In the genomic region with DNA sequence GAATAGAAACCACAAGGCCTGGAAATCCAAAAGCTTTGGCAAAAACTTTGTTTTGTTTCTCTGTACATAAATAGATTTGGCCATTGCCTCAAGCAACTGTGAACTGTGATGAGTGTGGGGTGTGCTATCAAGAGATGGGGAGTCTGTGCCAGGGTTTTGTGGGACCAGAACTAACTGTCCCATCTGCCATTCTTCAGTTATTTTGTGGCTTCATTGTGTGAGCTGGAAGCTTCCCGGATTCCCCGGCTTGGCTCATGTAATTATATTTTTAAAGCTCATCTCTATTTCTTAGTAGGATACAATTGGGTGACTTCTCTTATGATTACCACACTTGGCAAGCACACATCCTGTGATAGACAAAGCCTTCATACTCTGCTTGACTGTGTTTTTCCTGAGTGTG, we compare ENCODE assay signal across 18 mouse cellular contexts.
DNase-seq lines count a peak whose midpoint lies in the region; ATAC-seq and TF ChIP-seq lines count a peak whose summit lies in the region.
"Had no signal": no experiment of that assay in that cellular context is flagged by ENCODE, and none has a peak within 500 bp of the region (broad histone marks: within the 10 kb centered on the region; RNA-seq: fewer than 3 reads in every experiment).

No protein-coding gene starts in this region.

- TF ChIP-seq CTCF in lung, postnatal 0 days (IDR thresholded peaks at IDR 0.05): no peak
- no peak for TF ChIP-seq CTCF in lung, adult 2 months (IDR thresholded peaks at IDR 0.05; ENCODE audit: insufficient read depth, low read length)

- no peaks in the 10 kb centered on the region for H3K4me1 ChIP-seq in lung, postnatal 0 days (ENCODE audit: insufficient read depth, low read depth, low read length)
- H3K4me1 ChIP-seq in lung, adult 2 months (ENCODE audit: control insufficient read depth, insufficient read depth, low read length): no peaks in the 10 kb centered on the region
- no peaks in the 10 kb centered on the region for H3K4me1 ChIP-seq in embryonic facial prominence, embryonic 15.5 days
- H3K4me1 ChIP-seq: forebrain, embryonic 13.5 days; liver, embryonic 13.5 days; midbrain, embryonic 12.5 days; neural tube, embryonic 15.5 days had no signal

- H3K27me3 ChIP-seq in lung, postnatal 0 days (replicated peaks; ENCODE audit: insufficient read depth, low read length): no peaks in the 10 kb centered on the region
- no peaks in the 10 kb centered on the region for H3K27me3 ChIP-seq in embryonic facial prominence, embryonic 15.5 days
- H3K27me3 ChIP-seq: forebrain, embryonic 13.5 days; liver, embryonic 13.5 days; midbrain, embryonic 12.5 days; neural tube, embryonic 15.5 days had no signal

- 0 out of 2 replicates have a peak, but pooled peaks have one; percentile 31 for ATAC-seq in frontal cortex, adult (ENCODE audit: low TSS enrichment)
- peak; percentile 47 for ATAC-seq in lung, postnatal 0 days
- ATAC-seq in embryonic facial prominence, embryonic 15.5 days (ENCODE audit: insufficient number of reproducible peaks, low FRiP score, low TSS enrichment, low read depth): peak; percentile 47; the same call in 1 of the 2 replicates
- no peak for ATAC-seq in megakaryocyte, adult 5-6 weeks (ENCODE audit: poor library complexity, severe bottlenecking)
- no peak for ATAC-seq in inflammation-experienced regulatory T-cells, adult 6 months
- ATAC-seq: forebrain, embryonic 13.5 days; intestine, embryonic 16.5 days had no signal

- no peaks in the 10 kb centered on the region for H3K9me3 ChIP-seq in lung, postnatal 0 days (ENCODE audit: low read length)
- H3K9me3 ChIP-seq in embryonic facial prominence, embryonic 15.5 days (replicated peaks): no peaks in the 10 kb centered on the region
- H3K9me3 ChIP-seq: forebrain, embryonic 13.5 days; liver, embryonic 13.5 days; midbrain, embryonic 12.5 days; neural tube, embryonic 15.5 days had no signal

- no peak overlapping the region for H3K4me2 ChIP-seq in lung, postnatal 0 days (replicated peaks; ENCODE audit: low read depth, low read length)
- H3K4me2 ChIP-seq in embryonic facial prominence, embryonic 15.5 days (replicated peaks): no peak overlapping the region
- H3K4me2 ChIP-seq: forebrain, embryonic 13.5 days; hindbrain, embryonic 14.5 days; liver, embryonic 13.5 days; midbrain, embryonic 12.5 days; neural tube, embryonic 15.5 days had no signal

- H3K27ac ChIP-seq in lung, postnatal 0 days (ENCODE audit: low read length): no peak overlapping the region; the same call in 1 of the 2 replicates
- H3K27ac ChIP-seq in embryonic facial prominence, embryonic 15.5 days (replicated peaks): no peak overlapping the region
- H3K27ac ChIP-seq: forebrain, embryonic 13.5 days; hindbrain, embryonic 14.5 days; kidney, postnatal 0 days; liver, embryonic 13.5 days; midbrain, embryonic 12.5 days; neural tube, embryonic 15.5 days had no signal

- no peak overlapping the region for H3K9ac ChIP-seq in lung, postnatal 0 days (replicated peaks; ENCODE audit: low read depth)
- no peak overlapping the region for H3K9ac ChIP-seq in embryonic facial prominence, embryonic 15.5 days
- H3K9ac ChIP-seq: forebrain, embryonic 13.5 days; hindbrain, embryonic 14.5 days; liver, embryonic 13.5 days; midbrain, embryonic 12.5 days; neural tube, embryonic 15.5 days had no signal

- WGBS in lung, postnatal 0 days: 59% methylated on average over 2 of the region's 2 CpGs
- 76% methylated on average over 2 of the region's 2 CpGs for WGBS in lung, adult 2 months
- 81% methylated on average over 2 of the region's 2 CpGs for WGBS in embryonic facial prominence, embryonic 15.5 days

- no peak for DNase-seq in frontal cortex, postnatal 36 days (ENCODE audit: low spot score in 2 of 2)
- DNase-seq in lung, postnatal 0 days (ENCODE audit: low spot score): peak; percentile 72
- no peak for DNase-seq in lung, adult 2 months
- DNase-seq in lung, postnatal 14 days: peak; percentile 15
- DNase-seq: adrenal gland, postnatal 10 days; cerebellum, adult 8-10 months; liver, embryonic 13.5 days; thymus, postnatal 14 days had no signal

- no peak for TF ChIP-seq POLR2A in lung, adult 2 months (IDR thresholded peaks at IDR 0.05; ENCODE audit: borderline replicate concordance, extremely low read depth, low read depth, low read length)

- no peak for TF ChIP-seq EP300 in lung, postnatal 0 days (IDR thresholded peaks at IDR 0.05)

- no peak overlapping the region for H3K4me3 ChIP-seq in lung, postnatal 0 days (ENCODE audit: low read depth, low read length)
- no peak overlapping the region for H3K4me3 ChIP-seq in lung, adult 2 months (replicated peaks; ENCODE audit: extremely low read depth, low read depth, low read length)
- no peak overlapping the region for H3K4me3 ChIP-seq in embryonic facial prominence, embryonic 15.5 days (replicated peaks)
- H3K4me3 ChIP-seq: forebrain, embryonic 13.5 days; liver, embryonic 13.5 days; midbrain, embryonic 12.5 days; neural tube, embryonic 15.5 days had no signal

- H3K36me3 ChIP-seq in lung, postnatal 0 days (ENCODE audit: insufficient read depth, low read length): no peaks in the 10 kb centered on the region
- no peaks in the 10 kb centered on the region for H3K36me3 ChIP-seq in embryonic facial prominence, embryonic 15.5 days
- H3K36me3 ChIP-seq: liver, embryonic 13.5 days; midbrain, embryonic 12.5 days; neural tube, embryonic 15.5 days had no signal

Comparison
In these comparisons a context has a peak if more than half of its experiments do, and no peak if none do; other contexts are left out.
1. DNase-seq: peak in lung, postnatal 0 days (single experiment) and lung, postnatal 14 days (single experiment); none in frontal cortex, postnatal 36 days (0 of 2) and lung, adult 2 months (single experiment).
2. ATAC-seq: peak in frontal cortex, adult (single experiment), lung, postnatal 0 days (single experiment) and embryonic facial prominence, embryonic 15.5 days (single experiment); none in megakaryocyte, adult 5-6 weeks (single experiment) and inflammation-experienced regulatory T-cells, adult 6 months (single experiment).